Mouse (Mus musculus): Measurements from ENCODE around the gene Tradd.
"Not testable (repeated sequence)": the region's sequence is repeated elsewhere in the genome, so short reads cannot be mapped to it uniquely, and the experiment has no call there.

The Tradd gene

GRCm38 (mm10) chr8:105235206-105235605 lies 29.2 kb downstream of the Tradd start:
- DNase-seq: peak; percentile 28

GRCm38 (mm10) chr8:105233126-105233935 lies 31.1 kb downstream of the Tradd start:
- DNase-seq: no peak

GRCm38 (mm10) chr8:105232321-105232693 lies 32.1 kb downstream of the Tradd start:
- DNase-seq: not testable (repeated sequence)

- no peak for DNase-seq
Observed at GRCm38 (mm10) chr8:105231503-105232320, 32.7 kb downstream of the Tradd start.

GRCm38 (mm10) chr8:105225917-105226316 lies 38.5 kb downstream of the Tradd start:
- DNase-seq: no peak

- no peak for DNase-seq
Observed at GRCm38 (mm10) chr8:105225272-105225593, 39.2 kb downstream of the Tradd start.

- peak; percentile 96 for DNase-seq
Observed at GRCm38 (mm10) chr8:105224413-105225271, 39.8 kb downstream of the Tradd start, which contains the start of gene D230025D16Rik. TSS of gene D230025D16Rik (plus strand) at chr8:105225145.

GRCm38 (mm10) chr8:105223850-105224249 lies 40.6 kb downstream of the Tradd start:
- DNase-seq: no peak

GRCm38 (mm10) chr8:105217926-105218522 lies 46.4 kb downstream of the Tradd start:
- DNase-seq: peak; percentile 6

- DNase-seq: no peak
Observed at GRCm38 (mm10) chr8:105214104-105214503, 50.3 kb downstream of the Tradd start.

- DNase-seq: no peak
Observed at GRCm38 (mm10) chr8:105209153-105210110, 55.0 kb downstream of the Tradd start.

All from kidney, adult 18-20 months (tissue).